Mouse (Mus musculus): ENCODE data around the gene Dnah3. TPM values are rescaled to one million over a fixed set of nuclear protein-coding genes. Genes with fewer than 3 reads are reported as not detected.
A peak's percentile ranks its signal among the peaks of the same experiment; 100 is the strongest.

The Dnah3 gene
- polyA plus RNA-seq, 1 experiment from 2014 or later = not detected

GRCm38 (mm10) chr7:119897521-119898109 lies 197.5 kb downstream of the Dnah3 start:
- no peak for TF ChIP-seq CTCF (IDR thresholded peaks at IDR 0.05)
- DNase-seq (ENCODE audit: low read depth, low spot score) (no peak), ATAC-seq (no peak)
- CTCF ChIA-PET = no interaction called here
- no peaks in the 10 kb centered on the region for H3K27me3 ChIP-seq
- in situ Hi-C loops (cut with MboI; ENCODE audit: low pct_unique_long_range_greater_than_20kb) = no loop called here
- POLR2A ChIA-PET = no interaction called here

GRCm38 (mm10) chr7:119895639-119896512 lies 199.2 kb downstream of the Dnah3 start, which contains the start of the genes Lyrm1 and Dcun1d3:
TSS of gene Lyrm1 (plus strand) at chr7:119895861.
TSS of gene Dcun1d3 (minus strand) at chr7:119896298.
- CTCF ChIA-PET = interaction anchor here (1.3 kb wide), 1 partner anchor 40 kb away, joined by 6 read pairs; no protein-coding TSS in a partner anchor
- ATAC-seq (peak; percentile 98), DNase-seq (ENCODE audit: low read depth, low spot score) (peak; percentile 68)
- POLR2A ChIA-PET = interaction anchor here (0.6 to 1.1 kb wide), 5 partner anchors 24 to 955 kb away, joined by 3 to 4 read pairs (median 3); no protein-coding TSS in a partner anchor
- no peaks in the 10 kb centered on the region for H3K27me3 ChIP-seq
- in situ Hi-C loops (cut with MboI; ENCODE audit: low pct_unique_long_range_greater_than_20kb) = no loop called here
- TF ChIP-seq CTCF (IDR thresholded peaks at IDR 0.05) = no peak

DNA sequence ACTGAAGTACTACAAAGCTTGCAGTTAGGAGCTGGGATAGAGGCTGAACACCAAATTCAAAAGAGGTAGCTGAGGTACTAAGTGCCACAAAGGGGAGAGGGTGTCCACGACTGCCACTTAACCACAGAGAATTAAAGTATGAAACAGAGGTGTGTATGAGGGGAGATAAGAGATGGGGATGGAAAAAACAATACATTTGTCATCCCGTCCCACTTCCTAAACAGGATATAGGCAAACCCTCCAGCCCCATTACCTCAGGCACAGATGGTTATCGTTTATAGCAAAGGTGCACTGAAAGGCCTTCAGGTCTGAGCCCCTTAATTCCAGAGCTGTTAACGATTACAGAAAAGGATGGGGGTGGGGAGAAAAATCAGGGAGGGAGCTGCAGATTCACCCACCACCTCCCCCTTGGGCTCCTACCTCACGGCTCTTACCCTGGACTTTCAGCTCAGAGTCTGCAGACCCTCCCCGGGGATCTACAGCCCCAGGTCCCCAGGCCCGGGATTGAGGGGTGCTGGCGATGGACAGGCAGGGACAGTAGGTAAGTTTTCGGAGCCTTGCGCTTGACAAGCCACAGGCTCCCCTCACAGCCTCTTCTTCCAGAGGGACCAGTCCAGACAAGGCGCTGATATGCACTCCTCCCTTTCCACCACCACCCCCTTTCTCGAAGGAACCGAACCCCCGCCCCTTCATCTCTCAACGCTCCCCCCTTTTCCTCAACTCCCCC lies 200.1 kb downstream of the Dnah3 start:
- in situ Hi-C loops (cut with MboI; ENCODE audit: low pct_unique_long_range_greater_than_20kb) = no loop called here
- ChIA-PET POLR2A (interaction anchor here (0.6 to 1.1 kb wide), 4 partner anchors 23 to 955 kb away, joined by 3 to 4 read pairs (median 4); no protein-coding TSS in a partner anchor), CTCF (interaction anchor here (1.0 to 1.3 kb wide), 2 partner anchors 40 to 45 kb away, joined by 5 to 6 read pairs; no protein-coding TSS in a partner anchor)
- H3K27me3 ChIP-seq = no peaks in the 10 kb centered on the region
- ATAC-seq (no peak), DNase-seq (ENCODE audit: low read depth, low spot score) (no peak)
- TF ChIP-seq CTCF (IDR thresholded peaks at IDR 0.05) = no peak

- POLR2A ChIA-PET = no interaction called here
- DNase-seq (ENCODE audit: low read depth, low spot score) (no peak), ATAC-seq (no peak)
- in situ Hi-C loops (cut with MboI; ENCODE audit: low pct_unique_long_range_greater_than_20kb) = no loop called here
- TF ChIP-seq CTCF (IDR thresholded peaks at IDR 0.05) = no peak
- no peaks in the 10 kb centered on the region for H3K27me3 ChIP-seq
- CTCF ChIA-PET = interaction anchor here (0.8 to 1.3 kb wide), 4 partner anchors 9 to 39 kb away, joined by 3 read pairs; no protein-coding TSS in a partner anchor
Observed at GRCm38 (mm10) chr7:119892742-119893141, 202.3 kb downstream of the Dnah3 start.

DNA sequence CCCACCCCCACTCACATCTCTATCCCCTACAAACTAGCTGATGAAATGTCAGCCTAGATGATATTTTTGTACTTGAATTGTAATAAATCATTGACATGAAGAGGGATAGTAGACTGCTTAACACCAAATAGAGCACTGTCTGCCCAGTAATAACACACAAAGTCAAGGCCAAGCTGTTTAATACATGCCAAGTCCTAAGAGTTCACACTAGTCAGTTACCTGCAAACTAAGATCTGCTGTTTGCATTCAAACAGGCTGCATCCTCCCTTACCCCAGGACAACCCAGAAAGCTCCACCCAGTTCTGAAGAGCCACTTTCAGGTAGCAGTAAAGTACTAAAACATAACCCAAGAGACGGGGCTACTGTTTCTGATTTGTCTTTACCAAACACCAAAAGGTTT lies 202.9 kb downstream of the Dnah3 start:
- ChIA-PET CTCF (interaction anchor here (1.1 kb wide), 1 partner anchor 25 kb away, joined by 3 read pairs; no protein-coding TSS in a partner anchor), POLR2A (no interaction called here)
- DNase-seq (ENCODE audit: low read depth, low spot score) (no peak), ATAC-seq (no peak)
- no peak for TF ChIP-seq CTCF (IDR thresholded peaks at IDR 0.05)
- no peaks in the 10 kb centered on the region for H3K27me3 ChIP-seq
- in situ Hi-C loops (cut with MboI; ENCODE audit: low pct_unique_long_range_greater_than_20kb) = no loop called here

- POLR2A ChIA-PET = no interaction called here
- DNase-seq (ENCODE audit: low read depth, low spot score) (no peak), ATAC-seq (peak; percentile 84)
- in situ Hi-C loops (cut with MboI; ENCODE audit: low pct_unique_long_range_greater_than_20kb) = no loop called here
- CTCF ChIA-PET = interaction anchor here (1.5 kb wide), 1 partner anchor 210 kb away, joined by 3 read pairs; no protein-coding TSS in a partner anchor
- no peak for TF ChIP-seq CTCF (IDR thresholded peaks at IDR 0.05)
- H3K27me3 ChIP-seq = no peaks in the 10 kb centered on the region
Observed at GRCm38 (mm10) chr7:119887887-119888286, 207.2 kb downstream of the Dnah3 start.

GRCm38 (mm10) chr7:119881229-119881628 lies 213.9 kb downstream of the Dnah3 start:
- DNase-seq (ENCODE audit: low read depth, low spot score) (no peak), ATAC-seq (no peak)
- H3K27me3 ChIP-seq = no peaks in the 10 kb centered on the region
- CTCF ChIA-PET = no interaction called here
- POLR2A ChIA-PET = no interaction called here
- TF ChIP-seq CTCF (IDR thresholded peaks at IDR 0.05) = no peak
- in situ Hi-C loops (cut with MboI; ENCODE audit: low pct_unique_long_range_greater_than_20kb) = no loop called here

GRCm38 (mm10) chr7:119880345-119880744 lies 214.7 kb downstream of the Dnah3 start:
- no peak for TF ChIP-seq CTCF (IDR thresholded peaks at IDR 0.05)
- CTCF ChIA-PET = interaction anchor here (1.2 kb wide), 1 partner anchor 9 kb away, joined by 4 read pairs; no protein-coding TSS in a partner anchor
- in situ Hi-C loops (cut with MboI; ENCODE audit: low pct_unique_long_range_greater_than_20kb) = no loop called here
- no peaks in the 10 kb centered on the region for H3K27me3 ChIP-seq
- DNase-seq (ENCODE audit: low read depth, low spot score) = no peak
- ATAC-seq = no peak
- POLR2A ChIA-PET = no interaction called here

- DNase-seq (ENCODE audit: low read depth, low spot score) (no peak), ATAC-seq (no peak)
- no peaks in the 10 kb centered on the region for H3K27me3 ChIP-seq
- CTCF ChIA-PET = no interaction called here
- POLR2A ChIA-PET = no interaction called here
- in situ Hi-C loops (cut with MboI; ENCODE audit: low pct_unique_long_range_greater_than_20kb) = no loop called here
- TF ChIP-seq CTCF (IDR thresholded peaks at IDR 0.05) = no peak
Observed at GRCm38 (mm10) chr7:119879171-119879570, 215.9 kb downstream of the Dnah3 start.

GRCm38 (mm10) chr7:119875776-119876440 lies 219.2 kb downstream of the Dnah3 start:
- CTCF ChIA-PET = interaction anchor here (1.3 to 1.6 kb wide), 2 partner anchors 12 to 13 kb away, joined by 3 to 6 read pairs; no protein-coding TSS in a partner anchor
- no peaks in the 10 kb centered on the region for H3K27me3 ChIP-seq
- POLR2A ChIA-PET = interaction anchor here (1.2 kb wide), 1 partner anchor 13 kb away, joined by 3 read pairs; no protein-coding TSS in a partner anchor
- no peak for TF ChIP-seq CTCF (IDR thresholded peaks at IDR 0.05)
- no peak for ATAC-seq
- in situ Hi-C loops (cut with MboI; ENCODE audit: low pct_unique_long_range_greater_than_20kb) = no loop called here
- DNase-seq (ENCODE audit: low read depth, low spot score) = no peak

All from Patski (cell line).